Mouse (Mus musculus) heart, embryonic 11.5 days (tissue): ENCODE data around the gene Zfp36l3. TPM values are rescaled to one million over a fixed set of nuclear protein-coding genes. Genes with fewer than 3 reads are reported as not detected.
"Not testable (repeated sequence)": the region's sequence is repeated elsewhere in the genome, so short reads cannot be mapped to it uniquely, and the experiment has no call there.

Source experiments
- ATAC-seq: fragments of 200-750 bp; cut with Nextera tagmentation; replicated peaks from 2 replicates; pipeline ENCODE4 v1.8.0; 2017; ENCODE audit warnings: moderate library complexity; ENCODE audit not compliant: insufficient number of reproducible peaks, low FRiP score, low TSS enrichment
- H3K27ac ChIP-seq: fragments of 300-500 bp; sonication (generic); 2 replicates; pipeline ENCODE4 v1.5.1; 2014; ENCODE audit warnings: mild to moderate bottlenecking, low read depth, low read length
- H3K27me3 ChIP-seq: fragments of 300-500 bp; sonication (generic); 2 replicates; pipeline ENCODE4 v1.6.1; 2014; ENCODE audit warnings: mild to moderate bottlenecking, low read length, mixed read lengths; ENCODE audit not compliant: control insufficient read depth, insufficient read depth
- H3K36me3 ChIP-seq: fragments of 300-500 bp; sonication (generic); 2 replicates; pipeline ENCODE4 v1.6.1; 2014; ENCODE audit warnings: mild to moderate bottlenecking, low read length, moderate library complexity, mixed read lengths; ENCODE audit not compliant: control insufficient read depth, insufficient read depth
- H3K4me1 ChIP-seq: fragments of 300-500 bp; sonication (generic); 2 replicates; pipeline ENCODE4 v1.6.1; 2014; ENCODE audit warnings: low read length; ENCODE audit not compliant: control insufficient read depth, insufficient read depth
- H3K4me2 ChIP-seq: fragments of 300-500 bp; sonication (generic); 2 replicates; pipeline ENCODE4 v1.6.1; 2014; ENCODE audit warnings: mild to moderate bottlenecking, moderate library complexity
- H3K4me3 ChIP-seq: fragments of 300-500 bp; sonication (generic); 2 replicates; pipeline ENCODE4 v1.5.1; 2014; ENCODE audit warnings: low read depth, low read length
- H3K9ac ChIP-seq: fragments of 300-500 bp; sonication (generic); 2 replicates; pipeline ENCODE4 v1.6.1; 2014; ENCODE audit warnings: mild to moderate bottlenecking, low read depth, low read length, moderate library complexity
- H3K9me3 ChIP-seq: fragments of 300-500 bp; sonication (generic); replicated peaks from 2 replicates; pipeline ENCODE4 v1.6.1; 2016; ENCODE audit warnings: low read length; ENCODE audit not compliant: control insufficient read depth
- WGBS: fragments of 180-500 bp; shearing (Covaris S2); extraction: QIAGEN DNeasy Blood & Tissue Kit; methylation state at CpG from one replicate; pipeline ENCODE4 v1.1.7; 2014; ENCODE audit not compliant: insufficient replicate concordance; 5-methylcytosine and 5-hydroxymethylcytosine counted together
- polyA plus RNA-seq: library from polyadenylated mRNA; unstranded; fragments of >200 nt; fragmentation: Nextera tagmentation; extraction: Ambion mirVana; gene quantifications from 2 replicates; pipeline ENCODE4 v1.2.1, GENCODE M21; 2014

The Zfp36l3 gene
- polyA plus RNA-seq = not detected in 2 replicates

GRCm38 (mm10) chrX:53776276-53776675 lies at the start of gene Zfp36l3:
Gene Zfp36l3 (minus strand): TSS chrX:53776394.
- Histone ChIP-seq H3K4me3 (no peak within 1 kb of the TSS), H3K9me3 (no peaks in the 10 kb centered on the region; the same call in 1 of the 2 replicates), H3K27me3 (no peaks in the 10 kb centered on the region), H3K4me2 (no peak within 1 kb of the TSS), H3K9ac (no peak within 1 kb of the TSS), H3K4me1 (no peaks in the 10 kb centered on the region), H3K27ac (no peak within 1 kb of the TSS), H3K36me3 (no peaks in the 10 kb centered on the region)
- 81% methylated on average over 12 of the region's 12 CpGs for WGBS
- ATAC-seq = no peak

DNA sequence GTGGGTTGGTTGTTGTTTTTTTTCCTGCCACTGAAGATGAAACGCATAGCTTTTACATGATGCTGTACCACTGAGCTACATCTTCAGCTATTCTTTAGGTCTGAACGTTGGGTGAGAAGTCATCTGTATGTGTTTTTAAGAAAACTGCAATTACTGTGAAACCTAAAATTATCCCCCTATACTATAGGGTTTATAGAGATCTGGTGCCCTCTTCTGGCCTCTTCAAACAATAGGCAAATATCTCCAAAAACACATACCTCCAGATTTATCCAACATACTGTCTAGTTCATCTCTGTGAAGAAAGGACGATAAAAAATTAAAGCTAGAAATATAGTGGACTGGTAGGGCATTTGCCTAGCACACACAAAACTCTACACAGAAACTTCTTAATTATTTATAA lies 22.9 kb upstream of the Zfp36l3 start:
- no peak overlapping the region for H3K4me2 ChIP-seq
- no peak overlapping the region for H3K9ac ChIP-seq
- no peak overlapping the region for H3K4me3 ChIP-seq
- no peaks in the 10 kb centered on the region for H3K9me3 ChIP-seq
- WGBS = 33% methylated on average over 3 of the region's 3 CpGs
- no peaks in the 10 kb centered on the region for H3K36me3 ChIP-seq
- H3K4me1 ChIP-seq = no peaks in the 10 kb centered on the region
- ATAC-seq = no peak
- no peak overlapping the region for H3K27ac ChIP-seq
- no peaks in the 10 kb centered on the region for H3K27me3 ChIP-seq

GRCm38 (mm10) chrX:53797519-53797918 lies 21.3 kb upstream of the Zfp36l3 start, which contains the start of gene Xlr:
Gene Xlr (minus strand): TSS chrX:53797706.
- not testable (repeated sequence) for H3K27me3 ChIP-seq, H3K9ac ChIP-seq, ATAC-seq, H3K36me3 ChIP-seq, H3K4me1 ChIP-seq, H3K4me2 ChIP-seq, H3K9me3 ChIP-seq, H3K27ac ChIP-seq, H3K4me3 ChIP-seq
- WGBS = 74% methylated on average over 11 of the region's 11 CpGs

- Histone ChIP-seq H3K4me3 (no peak within 1 kb of the TSS), H3K27me3 (no peaks in the 10 kb centered on the region), H3K4me2 (no peak within 1 kb of the TSS), H3K9ac (no peak within 1 kb of the TSS), H3K36me3 (no peaks in the 10 kb centered on the region), H3K27ac (no peak within 1 kb of the TSS), H3K9me3 (no peaks in the 10 kb centered on the region; the same call in none of the 2 replicates), H3K4me1 (no peaks in the 10 kb centered on the region)
- WGBS = 87% methylated on average over 16 of the region's 16 CpGs
- no peak for ATAC-seq
Measured at GRCm38 (mm10) chrX:53757736-53758135, 18.5 kb downstream of the Zfp36l3 start, which contains the start of gene 1700013H16Rik. Gene 1700013H16Rik (minus strand): TSS chrX:53757831.

GRCm38 (mm10) chrX:53752851-53753250 lies 23.3 kb downstream of the Zfp36l3 start:
- Histone ChIP-seq H3K9me3 (no peaks in the 10 kb centered on the region; the same call in none of the 2 replicates), H3K27me3 (no peaks in the 10 kb centered on the region), H3K27ac (no peak overlapping the region), H3K4me1 (no peaks in the 10 kb centered on the region), H3K36me3 (no peaks in the 10 kb centered on the region), H3K4me2 (no peak overlapping the region), H3K4me3 (no peak overlapping the region), H3K9ac (no peak overlapping the region)
- 79% methylated on average over 1 of the region's 1 CpGs for WGBS
- ATAC-seq = no peak

- H3K9ac ChIP-seq = no peak overlapping the region
- H3K27me3 ChIP-seq = no peaks in the 10 kb centered on the region
- H3K4me3 ChIP-seq = no peak overlapping the region
- no peaks in the 10 kb centered on the region for H3K9me3 ChIP-seq
- no peaks in the 10 kb centered on the region for H3K4me1 ChIP-seq
- WGBS = 67% methylated on average over 2 of the region's 2 CpGs
- no peak overlapping the region for H3K27ac ChIP-seq
- no peak overlapping the region for H3K4me2 ChIP-seq
- ATAC-seq = no peak
- H3K36me3 ChIP-seq = no peaks in the 10 kb centered on the region
Measured at GRCm38 (mm10) chrX:53728967-53729366, 47.2 kb downstream of the Zfp36l3 start.

DNA sequence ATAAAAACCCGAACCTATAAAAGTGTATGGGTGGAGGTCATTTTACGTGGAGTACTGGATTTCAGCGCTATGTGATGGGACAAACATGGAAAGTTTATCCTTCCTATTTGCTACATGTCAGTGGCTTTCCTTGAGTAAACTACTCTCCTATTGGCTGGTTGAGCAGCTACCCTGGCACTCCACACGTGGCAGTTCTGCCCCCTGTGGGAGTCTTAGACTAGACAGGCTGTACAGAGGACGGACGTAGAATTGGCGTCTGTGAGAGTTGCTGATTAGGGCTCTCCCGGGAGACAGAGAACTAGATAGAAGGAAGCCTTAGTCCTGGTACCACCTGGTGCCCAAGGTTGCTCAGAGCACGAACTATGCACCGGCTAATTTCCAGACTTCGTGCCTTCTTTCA lies 51.6 kb downstream of the Zfp36l3 start, which contains the start of gene 4930502E18Rik:
Gene 4930502E18Rik, plus strand, starts transcription at position 231 of the 400 bp plus-strand sequence.
- no peak within 1 kb of the TSS for H3K4me3 ChIP-seq
- H3K4me1 ChIP-seq = no peaks in the 10 kb centered on the region
- H3K27me3 ChIP-seq = no peaks in the 10 kb centered on the region
- no peak for ATAC-seq
- H3K9ac ChIP-seq = no peak within 1 kb of the TSS
- WGBS = 73% methylated on average over 11 of the region's 11 CpGs
- H3K27ac ChIP-seq = no peak within 1 kb of the TSS
- H3K4me2 ChIP-seq = no peak within 1 kb of the TSS
- no peaks in the 10 kb centered on the region for H3K36me3 ChIP-seq
- no peaks in the 10 kb centered on the region for H3K9me3 ChIP-seq

Other genes starting within 250 kb of the Zfp36l3 start
- 40.7 and 45.6 TPM in 2 replicates for gene Rtl8c, start 168.4 kb downstream of the Zfp36l3 start, polyA plus RNA-seq
- gene Gm14597, start 167.4 kb downstream of the Zfp36l3 start, polyA plus RNA-seq = not detected in 2 replicates
- 108 and 110 TPM in 2 replicates for gene Rtl8a, start 132.7 kb downstream of the Zfp36l3 start, polyA plus RNA-seq
- gene Rtl8b, start 106.0 kb downstream of the Zfp36l3 start, polyA plus RNA-seq = 80.5 and 83.0 TPM in 2 replicates
- 0.31 and 0.72 TPM in 2 replicates for gene 4930502E18Rik, start 51.6 kb downstream of the Zfp36l3 start, polyA plus RNA-seq
- gene 1700013H16Rik, start 18.6 kb downstream of the Zfp36l3 start, polyA plus RNA-seq = not detected in 2 replicates
- gene Xlr, start 21.3 kb upstream of the Zfp36l3 start, polyA plus RNA-seq = 1.8 and 4.0 TPM in 2 replicates